Mouse (Mus musculus): ENCODE results near the gene Tspan18. TPM values are rescaled to one million over a fixed set of nuclear protein-coding genes. Genes with fewer than 3 reads are reported as not detected.
A peak's percentile ranks its signal among the peaks of the same experiment; 100 is the strongest.

The Tspan18 gene
- polyA plus RNA-seq, 1 experiment = 163 TPM

GRCm38 (mm10) chr2:93188020-93188760 is 146.1 kb downstream of the Tspan18 start:
- peak overlapping the region; percentile 75 for H3K27ac ChIP-seq (replicated peaks; ENCODE audit: low read depth, low read length)
- H3K4me3 ChIP-seq (ENCODE audit: insufficient read depth, low read depth, low read length) = peak overlapping the region; percentile 74
- H3K4me1 ChIP-seq (ENCODE audit: control insufficient read depth, insufficient read depth, insufficient read length, low read length) = peaks cover 12% of the 10 kb centered on the region; the same call in 1 of the 2 replicates

GRCm38 (mm10) chr2:93187323-93187996 is 146.8 kb downstream of the Tspan18 start, which contains the start of gene Trp53i11:
TSS of gene Trp53i11 (plus strand) at chr2:93187548.
- H3K4me3 ChIP-seq (ENCODE audit: insufficient read depth, low read depth, low read length) = peak within 1 kb of the TSS; percentile 74
- H3K27ac ChIP-seq (replicated peaks; ENCODE audit: low read depth, low read length) = peak within 1 kb of the TSS; percentile 75
- H3K4me1 ChIP-seq (ENCODE audit: control insufficient read depth, insufficient read depth, insufficient read length, low read length) = peaks cover 7% of the 10 kb centered on the region; the same call in 1 of the 2 replicates

GRCm38 (mm10) chr2:93182859-93183258 is 151.4 kb downstream of the Tspan18 start:
- Histone ChIP-seq H3K27ac (replicated peaks; ENCODE audit: low read depth, low read length) (no peak overlapping the region), H3K4me1 (ENCODE audit: control insufficient read depth, insufficient read depth, insufficient read length, low read length) (no peaks in the 10 kb centered on the region), H3K4me3 (ENCODE audit: insufficient read depth, low read depth, low read length) (no peak overlapping the region)

GRCm38 (mm10) chr2:93180077-93180844 is 154.0 kb downstream of the Tspan18 start:
- Histone ChIP-seq H3K27ac (replicated peaks; ENCODE audit: low read depth, low read length) (no peak overlapping the region), H3K4me1 (ENCODE audit: control insufficient read depth, insufficient read depth, insufficient read length, low read length) (peaks cover 2% of the 10 kb centered on the region), H3K4me3 (ENCODE audit: insufficient read depth, low read depth, low read length) (peak overlapping the region; percentile 27; the same call in 1 of the 2 replicates)

- Histone ChIP-seq H3K27ac (replicated peaks; ENCODE audit: low read depth, low read length) (no peak overlapping the region), H3K4me3 (ENCODE audit: insufficient read depth, low read depth, low read length) (no peak overlapping the region), H3K4me1 (ENCODE audit: control insufficient read depth, insufficient read depth, insufficient read length, low read length) (peaks cover 5% of the 10 kb centered on the region)
These were observed 154.7 kb downstream of the Tspan18 start for GRCm38 (mm10) chr2:93179603-93180002.

GRCm38 (mm10) chr2:93178313-93178677 is 156.0 kb downstream of the Tspan18 start:
- no peak overlapping the region for H3K27ac ChIP-seq (replicated peaks; ENCODE audit: low read depth, low read length)
- H3K4me3 ChIP-seq (ENCODE audit: insufficient read depth, low read depth, low read length) = no peak overlapping the region
- peaks cover 12% of the 10 kb centered on the region for H3K4me1 ChIP-seq (ENCODE audit: control insufficient read depth, insufficient read depth, insufficient read length, low read length)

- Histone ChIP-seq H3K4me1 (ENCODE audit: control insufficient read depth, insufficient read depth, insufficient read length, low read length) (peaks cover 12% of the 10 kb centered on the region), H3K27ac (replicated peaks; ENCODE audit: low read depth, low read length) (no peak overlapping the region), H3K4me3 (ENCODE audit: insufficient read depth, low read depth, low read length) (no peak overlapping the region)
These were observed 156.5 kb downstream of the Tspan18 start for GRCm38 (mm10) chr2:93177668-93178312.

- no peak overlapping the region for H3K27ac ChIP-seq (replicated peaks; ENCODE audit: low read depth, low read length)
- H3K4me1 ChIP-seq (ENCODE audit: control insufficient read depth, insufficient read depth, insufficient read length, low read length) = peaks cover 12% of the 10 kb centered on the region
- H3K4me3 ChIP-seq (ENCODE audit: insufficient read depth, low read depth, low read length) = no peak overlapping the region
These were observed 157.2 kb downstream of the Tspan18 start for GRCm38 (mm10) chr2:93176871-93177667.

GRCm38 (mm10) chr2:93176193-93176798 is 158.0 kb downstream of the Tspan18 start:
- H3K27ac ChIP-seq (replicated peaks; ENCODE audit: low read depth, low read length) = no peak overlapping the region
- peaks cover 12% of the 10 kb centered on the region for H3K4me1 ChIP-seq (ENCODE audit: control insufficient read depth, insufficient read depth, insufficient read length, low read length)
- no peak overlapping the region for H3K4me3 ChIP-seq (ENCODE audit: insufficient read depth, low read depth, low read length)

GRCm38 (mm10) chr2:93175721-93176120 is 158.6 kb downstream of the Tspan18 start:
- H3K4me3 ChIP-seq (ENCODE audit: insufficient read depth, low read depth, low read length) = no peak overlapping the region
- peaks cover 12% of the 10 kb centered on the region for H3K4me1 ChIP-seq (ENCODE audit: control insufficient read depth, insufficient read depth, insufficient read length, low read length)
- H3K27ac ChIP-seq (replicated peaks; ENCODE audit: low read depth, low read length) = no peak overlapping the region

GRCm38 (mm10) chr2:93175278-93175677 is 159.0 kb downstream of the Tspan18 start:
- Histone ChIP-seq H3K27ac (replicated peaks; ENCODE audit: low read depth, low read length) (no peak overlapping the region), H3K4me1 (ENCODE audit: control insufficient read depth, insufficient read depth, insufficient read length, low read length) (peaks cover 12% of the 10 kb centered on the region), H3K4me3 (ENCODE audit: insufficient read depth, low read depth, low read length) (no peak overlapping the region)

GRCm38 (mm10) chr2:93174159-93174558 is 160.1 kb downstream of the Tspan18 start:
- no peak overlapping the region for H3K27ac ChIP-seq (replicated peaks; ENCODE audit: low read depth, low read length)
- no peak overlapping the region for H3K4me3 ChIP-seq (ENCODE audit: insufficient read depth, low read depth, low read length)
- H3K4me1 ChIP-seq (ENCODE audit: control insufficient read depth, insufficient read depth, insufficient read length, low read length) = peaks cover 12% of the 10 kb centered on the region

- H3K27ac ChIP-seq (replicated peaks; ENCODE audit: low read depth, low read length) = no peak overlapping the region
- H3K4me1 ChIP-seq (ENCODE audit: control insufficient read depth, insufficient read depth, insufficient read length, low read length) = peaks cover 12% of the 10 kb centered on the region
- no peak overlapping the region for H3K4me3 ChIP-seq (ENCODE audit: insufficient read depth, low read depth, low read length)
These were observed 161.8 kb downstream of the Tspan18 start for GRCm38 (mm10) chr2:93172460-93172859.

- Histone ChIP-seq H3K4me3 (ENCODE audit: insufficient read depth, low read depth, low read length) (no peak overlapping the region), H3K27ac (replicated peaks; ENCODE audit: low read depth, low read length) (no peak overlapping the region), H3K4me1 (ENCODE audit: control insufficient read depth, insufficient read depth, insufficient read length, low read length) (peaks cover 14% of the 10 kb centered on the region)
These were observed 162.4 kb downstream of the Tspan18 start for GRCm38 (mm10) chr2:93171929-93172328.
